Mouse (Mus musculus) megakaryocyte, embryonic 14.5 days (primary cell): ENCODE results near the gene Pla2g12a.

Experiments used
- FLI1 ChIP-seq: IDR thresholded peaks from 2 replicates; pipeline ENCODE4 v1.6.1; 2012; ENCODE audit warnings: low read length, inconsistent platforms, mixed read lengths
- GATA1 ChIP-seq: IDR thresholded peaks from 3 replicates; pipeline ENCODE4 v1.6.1; 2012; ENCODE audit warnings: mixed read lengths, low read length, inconsistent platforms, borderline replicate concordance

- TF ChIP-seq GATA1 (no peak), FLI1 (no peak)
Observed at GRCm38 (mm10) chr3:129896591-129896990, 18.2 kb downstream of the Pla2g12a start.
